Mouse (Mus musculus): Measurements from ENCODE around the gene Hist1h2bc.

- TF ChIP-seq POLR2A (IDR thresholded peaks at IDR 0.05; ENCODE audit: insufficient read length, low read depth) = no peak
- no peak for TF ChIP-seq E2F4 (IDR thresholded peaks at IDR 0.05; ENCODE audit: insufficient read depth)
- no peak for TF ChIP-seq MAX (IDR thresholded peaks at IDR 0.05; ENCODE audit: low read depth)
- TF ChIP-seq MYOD1 (IDR thresholded peaks at IDR 0.05; ENCODE audit: control insufficient read depth in 1 of 3, insufficient read length in 2 of 3, low read depth in 2 of 3) = no peak
- TF ChIP-seq USF1 (IDR thresholded peaks at IDR 0.05; ENCODE audit: low read depth) = no peak
- no peak for TF ChIP-seq POLR2AphosphoS2 (IDR thresholded peaks at IDR 0.05; ENCODE audit: insufficient read length, low read depth)
- TF ChIP-seq CEBPB (IDR thresholded peaks at IDR 0.05; ENCODE audit: insufficient read depth, poor library complexity, severe bottlenecking) = no peak
- TF ChIP-seq MYOG (IDR thresholded peaks at IDR 0.05; ENCODE audit: control insufficient read depth in 1 of 3, insufficient read depth in 1 of 3, insufficient read length in 2 of 3, low read depth in 2 of 3) = no peak
Measured at GRCm38 (mm10) chr13:23681990-23682582, 1.9 kb upstream of the Hist1h2bc start.

Measured in myocyte (in vitro differentiated cells).